Mouse (Mus musculus) midbrain, embryonic 11.5 days (tissue): Measurements from ENCODE around the gene Cltc. TPM values are rescaled to one million over a fixed set of nuclear protein-coding genes. Genes with fewer than 3 reads are reported as not detected.

Source experiments
- ATAC-seq: fragments of 200-750 bp; cut with Nextera tagmentation; 2 replicates; pipeline ENCODE4 v1.8.0; 2017; ENCODE audit warnings: moderate TSS enrichment, moderate library complexity; ENCODE audit not compliant: low FRiP score
- DNase-seq: peaks from one replicate; pipeline ENCODE4 v3.0.0; 2015; ENCODE audit warnings: low spot score; ENCODE audit errors: missing footprints
- H3K27ac ChIP-seq: fragments of 300-500 bp; sonication (generic); 2 replicates; pipeline ENCODE4 v1.5.1; 2014; ENCODE audit warnings: low read depth, low read length
- H3K27me3 ChIP-seq: fragments of 300-500 bp; sonication (generic); 2 replicates; pipeline ENCODE4 v1.6.1; 2014; ENCODE audit warnings: mild to moderate bottlenecking, low read length, moderate library complexity, mixed read lengths; ENCODE audit not compliant: control insufficient read depth, insufficient read depth
- H3K36me3 ChIP-seq: fragments of 300-500 bp; sonication (generic); 2 replicates; pipeline ENCODE4 v1.6.1; 2014; ENCODE audit warnings: mild to moderate bottlenecking, low read length, moderate library complexity, mixed read lengths; ENCODE audit not compliant: control insufficient read depth, insufficient read depth
- H3K4me1 ChIP-seq: fragments of 300-500 bp; sonication (generic); 2 replicates; pipeline ENCODE4 v1.6.1; 2014; ENCODE audit warnings: low read length; ENCODE audit not compliant: control insufficient read depth, insufficient read depth
- H3K4me2 ChIP-seq: fragments of 300-500 bp; sonication (generic); 2 replicates; pipeline ENCODE4 v1.6.1; 2014; ENCODE audit warnings: mild to moderate bottlenecking, moderate library complexity
- H3K4me3 ChIP-seq: fragments of 300-500 bp; sonication (generic); 2 replicates; pipeline ENCODE4 v1.5.1; 2014; ENCODE audit warnings: low read depth, low read length
- H3K9ac ChIP-seq: fragments of 300-500 bp; sonication (generic); 2 replicates; pipeline ENCODE4 v1.6.1; 2014; ENCODE audit warnings: low read length
- H3K9me3 ChIP-seq: fragments of 300-500 bp; sonication (generic); 2 replicates; pipeline ENCODE4 v1.6.1; 2016; ENCODE audit warnings: low read length; ENCODE audit not compliant: control insufficient read depth
- WGBS: fragments of 180-500 bp; shearing (Covaris S2); extraction: QIAGEN DNeasy Blood & Tissue Kit; methylation state at CpG from one replicate; pipeline ENCODE4 v1.1.7; 2014; 5-methylcytosine and 5-hydroxymethylcytosine counted together
- polyA plus RNA-seq: library from polyadenylated mRNA; unstranded; fragments of >200 nt; fragmentation: Nextera tagmentation; extraction: Ambion mirVana; gene quantifications from 2 replicates; pipeline ENCODE4 v1.2.1, GENCODE M21; 2014

The Cltc gene
- polyA plus RNA-seq, 1 experiment from 2014 or later: 173 TPM

GRCm38 (mm10) chr11:86681423-86681822, 75.9 kb downstream of the Cltc start:
- H3K36me3 ChIP-seq: no peaks in the 10 kb centered on the region
- no peak overlapping the region for H3K9ac ChIP-seq
- ATAC-seq: no peak
- no peak for DNase-seq
- H3K27ac ChIP-seq: no peak overlapping the region
- H3K4me2 ChIP-seq: no peak overlapping the region
- no peaks in the 10 kb centered on the region for H3K27me3 ChIP-seq
- no peak overlapping the region for H3K4me3 ChIP-seq
- no peaks in the 10 kb centered on the region for H3K9me3 ChIP-seq
- 88% methylated on average over 3 of the region's 3 CpGs for WGBS
- H3K4me1 ChIP-seq: peaks cover 20% of the 10 kb centered on the region

- no peak for ATAC-seq
- 95% methylated on average over 3 of the region's 3 CpGs for WGBS
Observed at GRCm38 (mm10) chr11:86680729-86681128, 76.6 kb downstream of the Cltc start.

GRCm38 (mm10) chr11:86678957-86679356, 78.4 kb downstream of the Cltc start:
- peaks cover 8% of the 10 kb centered on the region for H3K4me1 ChIP-seq
- WGBS: 35% methylated on average over 5 of the region's 5 CpGs

More at GRCm38 (mm10) chr11:86680729-86681128, 76.6 kb downstream of the Cltc start:
- H3K4me2 ChIP-seq: no peak overlapping the region
- no peak overlapping the region for H3K27ac ChIP-seq
- no peaks in the 10 kb centered on the region for H3K36me3 ChIP-seq
- H3K4me1 ChIP-seq: peaks cover 20% of the 10 kb centered on the region
- no peak overlapping the region for H3K9ac ChIP-seq
- H3K9me3 ChIP-seq: no peaks in the 10 kb centered on the region
- H3K4me3 ChIP-seq: no peak overlapping the region
- no peak for DNase-seq
- H3K27me3 ChIP-seq: no peaks in the 10 kb centered on the region

GRCm38 (mm10) chr11:86675520-86675919, 81.8 kb downstream of the Cltc start:
- H3K27me3 ChIP-seq: no peaks in the 10 kb centered on the region
- no peaks in the 10 kb centered on the region for H3K36me3 ChIP-seq
- DNase-seq: no peak
- no peak overlapping the region for H3K9ac ChIP-seq
- H3K4me1 ChIP-seq: no peaks in the 10 kb centered on the region
- no peak overlapping the region for H3K27ac ChIP-seq
- no peak overlapping the region for H3K4me2 ChIP-seq
- 97% methylated on average over 4 of the region's 4 CpGs for WGBS
- H3K9me3 ChIP-seq: no peaks in the 10 kb centered on the region
- ATAC-seq: no peak
- H3K4me3 ChIP-seq: no peak overlapping the region

More at GRCm38 (mm10) chr11:86678957-86679356, 78.4 kb downstream of the Cltc start:
- Histone ChIP-seq H3K27ac (no peak overlapping the region), H3K27me3 (no peaks in the 10 kb centered on the region), H3K4me3 (no peak overlapping the region), H3K9ac (no peak overlapping the region), H3K36me3 (no peaks in the 10 kb centered on the region), H3K4me2 (no peak overlapping the region), H3K9me3 (no peaks in the 10 kb centered on the region)
- no peak for ATAC-seq
- DNase-seq: no peak

- Histone ChIP-seq H3K36me3 (no peaks in the 10 kb centered on the region), H3K4me2 (no peak overlapping the region), H3K4me3 (no peak overlapping the region), H3K27ac (no peak overlapping the region), H3K9me3 (no peaks in the 10 kb centered on the region), H3K27me3 (no peaks in the 10 kb centered on the region), H3K9ac (no peak overlapping the region), H3K4me1 (no peaks in the 10 kb centered on the region)
- 86% methylated on average over 3 of the region's 3 CpGs for WGBS
- DNase-seq (no peak), ATAC-seq (no peak)
Observed at GRCm38 (mm10) chr11:86672772-86673171, 84.6 kb downstream of the Cltc start.

GRCm38 (mm10) chr11:86671041-86671675, 86.2 kb downstream of the Cltc start:
- H3K4me2 ChIP-seq: no peak overlapping the region
- DNase-seq: no peak
- no peak overlapping the region for H3K4me3 ChIP-seq
- no peaks in the 10 kb centered on the region for H3K9me3 ChIP-seq
- H3K36me3 ChIP-seq: no peaks in the 10 kb centered on the region
- 66% methylated on average over 3 of the region's 3 CpGs for WGBS
- ATAC-seq: no peak
- H3K9ac ChIP-seq: no peak overlapping the region
- no peak overlapping the region for H3K27ac ChIP-seq
- H3K27me3 ChIP-seq: no peaks in the 10 kb centered on the region
- no peaks in the 10 kb centered on the region for H3K4me1 ChIP-seq

- Histone ChIP-seq H3K27ac (no peak overlapping the region), H3K27me3 (no peaks in the 10 kb centered on the region), H3K4me3 (no peak overlapping the region), H3K36me3 (no peaks in the 10 kb centered on the region), H3K4me2 (no peak overlapping the region), H3K9me3 (no peaks in the 10 kb centered on the region), H3K4me1 (no peaks in the 10 kb centered on the region), H3K9ac (no peak overlapping the region)
- 91% methylated on average over 3 of the region's 3 CpGs for WGBS
- DNase-seq (no peak), ATAC-seq (no peak)
Observed at GRCm38 (mm10) chr11:86668169-86668568, 89.2 kb downstream of the Cltc start.

GRCm38 (mm10) chr11:86667553-86667952, 89.8 kb downstream of the Cltc start:
- H3K36me3 ChIP-seq: no peaks in the 10 kb centered on the region
- H3K27ac ChIP-seq: no peak overlapping the region
- H3K4me1 ChIP-seq: no peaks in the 10 kb centered on the region
- H3K9ac ChIP-seq: no peak overlapping the region
- no peaks in the 10 kb centered on the region for H3K27me3 ChIP-seq
- H3K4me3 ChIP-seq: no peak overlapping the region
- H3K9me3 ChIP-seq: no peaks in the 10 kb centered on the region
- DNase-seq (no peak), ATAC-seq (no peak)
- 93% methylated on average over 2 of the region's 2 CpGs for WGBS
- no peak overlapping the region for H3K4me2 ChIP-seq

GRCm38 (mm10) chr11:86664406-86664805, 93.0 kb downstream of the Cltc start:
- DNase-seq (no peak), ATAC-seq (no peak)
- Histone ChIP-seq H3K27me3 (no peaks in the 10 kb centered on the region), H3K4me2 (no peak overlapping the region), H3K4me1 (no peaks in the 10 kb centered on the region), H3K9ac (no peak overlapping the region), H3K9me3 (no peaks in the 10 kb centered on the region), H3K4me3 (no peak overlapping the region), H3K36me3 (no peaks in the 10 kb centered on the region), H3K27ac (no peak overlapping the region)
- 89% methylated on average over 3 of the region's 3 CpGs for WGBS
